Mouse (Mus musculus) ES-E14 (cell line): ENCODE data around the gene Dgkb. TPM values are rescaled to one million over a fixed set of nuclear protein-coding genes. Genes with fewer than 3 reads are reported as not detected.

Experiments used
- DNase-seq: peaks from one replicate; pipeline ENCODE4 v3.0.0-alpha.2; 2013; ENCODE audit warnings: low read depth, low spot score
- H3K27ac ChIP-seq: 2 replicates; pipeline ENCODE4 v1.5.1; 2012; ENCODE audit warnings: low read depth, mild to moderate bottlenecking, low read length, moderate library complexity, mixed read lengths; ENCODE audit not compliant: poor library complexity, insufficient read depth, severe bottlenecking
- H3K36me3 ChIP-seq: 2 replicates; pipeline ENCODE4 v1.6.1; 2012; ENCODE audit warnings: mild to moderate bottlenecking, low read length, moderate library complexity, mixed read lengths; ENCODE audit not compliant: control insufficient read depth, poor library complexity, insufficient read depth, severe bottlenecking
- H3K4me1 ChIP-seq, 2 experiments: fragments of 150-350 bp in 1 of 2; sonication (generic) in 1 of 2; 2 replicates each; pipeline ENCODE4 v1.6.1; 2012; ENCODE audit warnings: low read length in 2 of 2, mild to moderate bottlenecking in 1 of 2, mixed read lengths in 1 of 2; ENCODE audit not compliant: control insufficient read depth in 2 of 2, insufficient read depth in 2 of 2, poor library complexity in 1 of 2
- H3K4me3 ChIP-seq, 2 experiments: fragments of 150-350 bp in 1 of 2; sonication (generic) in 1 of 2; 2 replicates each; pipeline ENCODE4 v1.5.1; 2012; ENCODE audit warnings: low read length in 2 of 2, low read depth in 1 of 2, mild to moderate bottlenecking in 1 of 2, mixed read lengths in 1 of 2; ENCODE audit not compliant: insufficient read depth in 1 of 2, poor library complexity in 1 of 2, severe bottlenecking in 1 of 2
- H3K9ac ChIP-seq: 2 replicates; pipeline ENCODE4 v1.6.1; 2012; ENCODE audit warnings: low read depth, mild to moderate bottlenecking, low read length, mixed read lengths; ENCODE audit not compliant: poor library complexity, insufficient read depth, severe bottlenecking
- H3K9me3 ChIP-seq: fragments of 150-350 bp; sonication (generic); 2 replicates; pipeline ENCODE4 v1.6.1; 2012; ENCODE audit warnings: low read depth, mild to moderate bottlenecking, low read length; ENCODE audit not compliant: control insufficient read depth, insufficient read depth
- CHD2 ChIP-seq: IDR thresholded peaks from 2 replicates; pipeline ENCODE4 v1.6.1; 2014; ENCODE audit warnings: mild to moderate bottlenecking, low read depth, low read length, inconsistent platforms
- HCFC1 ChIP-seq: IDR thresholded peaks from 2 replicates; pipeline ENCODE4 v1.6.1; 2012; ENCODE audit warnings: low read length, inconsistent platforms, borderline replicate concordance; ENCODE audit not compliant: insufficient read depth
- MAFK ChIP-seq: IDR thresholded peaks from 2 replicates; pipeline ENCODE4 v1.6.1; 2014; ENCODE audit warnings: mild to moderate bottlenecking, low read depth, low read length, inconsistent platforms; ENCODE audit not compliant: insufficient read depth
- ZC3H11A ChIP-seq: IDR thresholded peaks from 2 replicates; pipeline ENCODE4 v1.6.1; 2012; ENCODE audit warnings: low read depth, mild to moderate bottlenecking, inconsistent platforms, low read length, borderline replicate concordance
- ZNF384 ChIP-seq: IDR thresholded peaks from 2 replicates; pipeline ENCODE4 v1.6.1; 2012; ENCODE audit warnings: low read depth, low read length, inconsistent platforms
- in situ Hi-C, 2 experiments: fragments of 600-800 bp; cut with MboI; formaldehyde crosslinking; loops; one replicate each; pipeline ENCODE4 v1.15.1; 2025; ENCODE audit warnings: low sequenced_read_pairs in 2 of 2, inconsistent platforms in 1 of 2; ENCODE audit not compliant: unreplicated experiment in 2 of 2
- total RNA-seq: library from RNA; depleted of rRNA; stranded (reverse); fragments of 300-350 nt; gene quantifications from 2 replicates; pipeline ENCODE4 v1.2.3, GENCODE M21; 2012

The Dgkb gene
- total RNA-seq, 1 experiment, result 0.36 TPM

- in situ Hi-C loops, result no loop called here
- Histone ChIP-seq H3K9ac (no peak overlapping the region), H3K9me3 (no peaks in the 10 kb centered on the region), H3K4me1 (no peaks in the 10 kb centered on the region), H3K36me3 (no peaks in the 10 kb centered on the region), H3K4me3 (no peak overlapping the region), H3K27ac (no peak overlapping the region)
- TF ChIP-seq MAFK (no peak), CHD2 (no peak), ZC3H11A (no peak), ZNF384 (no peak), HCFC1 (no peak)
- no peak for DNase-seq
Measured at GRCm38 (mm10) chr12:38596416-38597062, 779.0 kb downstream of the Dgkb start.

- Histone ChIP-seq H3K36me3 (no peaks in the 10 kb centered on the region), H3K4me3 (no peak overlapping the region), H3K4me1 (no peaks in the 10 kb centered on the region), H3K9ac (no peak overlapping the region), H3K27ac (no peak overlapping the region), H3K9me3 (no peaks in the 10 kb centered on the region)
- TF ChIP-seq ZC3H11A, result no peak
- no peak for TF ChIP-seq ZNF384
- TF ChIP-seq CHD2, result no peak
- TF ChIP-seq MAFK, result no peak
- TF ChIP-seq HCFC1, result no peak
- no peak for DNase-seq
- in situ Hi-C loops, result no loop called here
Measured at GRCm38 (mm10) chr12:38598096-38598495, 780.6 kb downstream of the Dgkb start.

GRCm38 (mm10) chr12:38600165-38600845, 782.8 kb downstream of the Dgkb start:
- TF ChIP-seq MAFK (no peak), ZNF384 (no peak), CHD2 (no peak)
- Histone ChIP-seq H3K9me3 (no peaks in the 10 kb centered on the region), H3K4me1 (no peaks in the 10 kb centered on the region), H3K4me3 (no peak overlapping the region), H3K27ac (no peak overlapping the region), H3K9ac (no peak overlapping the region), H3K36me3 (no peaks in the 10 kb centered on the region)
- in situ Hi-C loops, result no loop called here
- no peak for DNase-seq

GRCm38 (mm10) chr12:38608104-38608503, 790.6 kb downstream of the Dgkb start:
- in situ Hi-C loops, result no loop called here
- Histone ChIP-seq H3K9me3 (no peaks in the 10 kb centered on the region), H3K4me3 (no peak overlapping the region), H3K27ac (no peak overlapping the region), H3K36me3 (no peaks in the 10 kb centered on the region), H3K4me1 (no peaks in the 10 kb centered on the region), H3K9ac (no peak overlapping the region)
- no peak for DNase-seq
- no peak for TF ChIP-seq ZC3H11A
- TF ChIP-seq HCFC1, result no peak
- no peak for TF ChIP-seq MAFK
- no peak for TF ChIP-seq CHD2
- TF ChIP-seq ZNF384, result no peak

GRCm38 (mm10) chr12:38668265-38668664, 850.7 kb downstream of the Dgkb start:
- Histone ChIP-seq H3K4me3 (no peak overlapping the region), H3K4me1 (no peaks in the 10 kb centered on the region), H3K9ac (no peak overlapping the region), H3K27ac (no peak overlapping the region), H3K9me3 (no peaks in the 10 kb centered on the region), H3K36me3 (no peaks in the 10 kb centered on the region)
- in situ Hi-C loops, result no loop called here
- no peak for DNase-seq
- TF ChIP-seq CHD2 (no peak), ZNF384 (no peak), MAFK (no peak), HCFC1 (no peak), ZC3H11A (no peak)
